Mouse (Mus musculus) ES-E14 (cell line): ENCODE measurements around the gene Med24. TPM values are rescaled to one million over a fixed set of nuclear protein-coding genes. Genes with fewer than 3 reads are reported as not detected.

Experiments used
- DNase-seq: peaks from one replicate; pipeline ENCODE4 v3.0.0-alpha.2; 2013; ENCODE audit warnings: low read depth, low spot score
- H3K27ac ChIP-seq: 2 replicates; pipeline ENCODE4 v1.5.1; 2012; ENCODE audit warnings: low read depth, mild to moderate bottlenecking, low read length, moderate library complexity, mixed read lengths; ENCODE audit not compliant: poor library complexity, insufficient read depth, severe bottlenecking
- H3K36me3 ChIP-seq: 2 replicates; pipeline ENCODE4 v1.6.1; 2012; ENCODE audit warnings: mild to moderate bottlenecking, low read length, moderate library complexity, mixed read lengths; ENCODE audit not compliant: control insufficient read depth, poor library complexity, insufficient read depth, severe bottlenecking
- H3K4me1 ChIP-seq, 2 experiments: fragments of 150-350 bp in 1 of 2; sonication (generic) in 1 of 2; 2 replicates each; pipeline ENCODE4 v1.6.1; 2012; ENCODE audit warnings: low read length in 2 of 2, mild to moderate bottlenecking in 1 of 2, mixed read lengths in 1 of 2; ENCODE audit not compliant: control insufficient read depth in 2 of 2, insufficient read depth in 2 of 2, poor library complexity in 1 of 2
- H3K4me3 ChIP-seq, 2 experiments: fragments of 150-350 bp in 1 of 2; sonication (generic) in 1 of 2; 2 replicates each; pipeline ENCODE4 v1.5.1; 2012; ENCODE audit warnings: low read length in 2 of 2, low read depth in 1 of 2, mild to moderate bottlenecking in 1 of 2, mixed read lengths in 1 of 2; ENCODE audit not compliant: insufficient read depth in 1 of 2, poor library complexity in 1 of 2, severe bottlenecking in 1 of 2
- H3K9ac ChIP-seq: 2 replicates; pipeline ENCODE4 v1.6.1; 2012; ENCODE audit warnings: low read depth, mild to moderate bottlenecking, low read length, mixed read lengths; ENCODE audit not compliant: poor library complexity, insufficient read depth, severe bottlenecking
- H3K9me3 ChIP-seq: fragments of 150-350 bp; sonication (generic); 2 replicates; pipeline ENCODE4 v1.6.1; 2012; ENCODE audit warnings: low read depth, mild to moderate bottlenecking, low read length; ENCODE audit not compliant: control insufficient read depth, insufficient read depth
- CHD2 ChIP-seq: IDR thresholded peaks from 2 replicates; pipeline ENCODE4 v1.6.1; 2014; ENCODE audit warnings: mild to moderate bottlenecking, low read depth, low read length, inconsistent platforms
- HCFC1 ChIP-seq: IDR thresholded peaks from 2 replicates; pipeline ENCODE4 v1.6.1; 2012; ENCODE audit warnings: low read length, inconsistent platforms, borderline replicate concordance; ENCODE audit not compliant: insufficient read depth
- MAFK ChIP-seq: IDR thresholded peaks from 2 replicates; pipeline ENCODE4 v1.6.1; 2014; ENCODE audit warnings: mild to moderate bottlenecking, low read depth, low read length, inconsistent platforms; ENCODE audit not compliant: insufficient read depth
- ZC3H11A ChIP-seq: IDR thresholded peaks from 2 replicates; pipeline ENCODE4 v1.6.1; 2012; ENCODE audit warnings: low read depth, mild to moderate bottlenecking, inconsistent platforms, low read length, borderline replicate concordance
- ZNF384 ChIP-seq: IDR thresholded peaks from 2 replicates; pipeline ENCODE4 v1.6.1; 2012; ENCODE audit warnings: low read depth, low read length, inconsistent platforms
- in situ Hi-C, 2 experiments: fragments of 600-800 bp; cut with MboI; formaldehyde crosslinking; loops; one replicate each; pipeline ENCODE4 v1.15.1; 2025; ENCODE audit warnings: low sequenced_read_pairs in 2 of 2, inconsistent platforms in 1 of 2; ENCODE audit not compliant: unreplicated experiment in 2 of 2
- total RNA-seq: library from RNA; depleted of rRNA; stranded (reverse); fragments of 300-350 nt; gene quantifications from 2 replicates; pipeline ENCODE4 v1.2.3, GENCODE M21; 2012; rRNA removed

The Med24 gene
- 53.5 and 75.7 TPM in 2 replicates for total RNA-seq

DNA sequence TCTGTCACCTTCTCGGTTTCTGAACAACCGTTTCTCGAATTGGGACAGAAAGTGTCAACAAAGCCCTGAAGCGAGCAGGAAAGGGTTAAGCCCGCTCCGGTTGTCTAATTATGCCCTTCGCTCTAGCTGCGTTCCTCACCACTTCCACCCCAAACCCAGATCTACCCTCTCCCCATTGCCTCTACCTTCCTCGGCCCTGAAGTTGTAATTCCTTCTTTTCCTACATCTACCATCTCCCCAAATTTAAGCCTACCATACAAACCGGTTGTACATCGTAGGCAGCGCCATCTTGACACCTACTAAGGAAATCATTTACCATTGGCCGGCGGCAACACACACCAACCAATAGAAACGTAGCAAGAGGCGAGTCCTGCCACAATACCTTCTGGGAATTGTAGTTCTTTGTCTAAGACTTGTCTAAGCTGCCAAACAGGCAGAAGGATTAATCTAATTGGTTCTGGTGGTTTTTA lies at the start of gene Med24:
Gene Med24, minus strand, starts transcription at position 317 of the 470 bp plus-strand sequence.
- H3K27ac ChIP-seq: no peak within 1 kb of the TSS
- H3K9me3 ChIP-seq: no peaks in the 10 kb centered on the region
- H3K9ac ChIP-seq: peak within 1 kb of the TSS; percentile 77
- no peaks in the 10 kb centered on the region for H3K4me1 ChIP-seq
- H3K4me3 ChIP-seq: peak within 1 kb of the TSS; percentile 78 to 89
- no peaks in the 10 kb centered on the region for H3K36me3 ChIP-seq
- DNase-seq: peak; percentile 83
- TF ChIP-seq ZNF384 (no peak), ZC3H11A (no peak), CHD2 (peak; percentile 96), MAFK (no peak), HCFC1 (peak; percentile 96)
- in situ Hi-C loops: no loop called here

DNA sequence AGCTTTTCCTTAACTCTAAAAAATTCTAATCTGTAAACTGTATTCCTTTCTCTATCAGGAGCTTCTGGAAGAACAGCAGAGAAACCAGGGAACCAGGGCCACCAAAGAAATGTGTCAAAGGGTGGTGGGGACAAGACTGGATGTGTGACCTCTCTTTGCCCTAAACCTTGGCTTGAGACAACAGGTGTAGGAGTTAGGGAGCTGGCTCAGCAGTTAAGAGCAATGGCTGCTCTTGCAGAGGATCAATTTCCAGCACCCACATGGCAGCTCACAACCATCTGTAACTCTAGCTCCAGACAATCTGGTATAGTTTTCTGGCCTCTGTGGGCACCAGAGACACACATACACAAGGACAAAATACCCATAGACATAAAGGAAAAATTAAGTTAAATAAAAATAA lies 48.7 kb upstream of the Med24 start:
- in situ Hi-C loops: no loop called here
- Histone ChIP-seq H3K9me3 (no peaks in the 10 kb centered on the region), H3K36me3 (no peaks in the 10 kb centered on the region), H3K4me1 (peaks cover 10 to 34% of the 10 kb centered on the region in 2 experiments; a peak in 3 of 4 replicates), H3K27ac (no peak overlapping the region), H3K9ac (no peak overlapping the region), H3K4me3 (no peak overlapping the region)
- DNase-seq: no peak
- TF ChIP-seq CHD2 (no peak), ZNF384 (no peak), ZC3H11A (no peak), MAFK (no peak), HCFC1 (no peak)

DNA sequence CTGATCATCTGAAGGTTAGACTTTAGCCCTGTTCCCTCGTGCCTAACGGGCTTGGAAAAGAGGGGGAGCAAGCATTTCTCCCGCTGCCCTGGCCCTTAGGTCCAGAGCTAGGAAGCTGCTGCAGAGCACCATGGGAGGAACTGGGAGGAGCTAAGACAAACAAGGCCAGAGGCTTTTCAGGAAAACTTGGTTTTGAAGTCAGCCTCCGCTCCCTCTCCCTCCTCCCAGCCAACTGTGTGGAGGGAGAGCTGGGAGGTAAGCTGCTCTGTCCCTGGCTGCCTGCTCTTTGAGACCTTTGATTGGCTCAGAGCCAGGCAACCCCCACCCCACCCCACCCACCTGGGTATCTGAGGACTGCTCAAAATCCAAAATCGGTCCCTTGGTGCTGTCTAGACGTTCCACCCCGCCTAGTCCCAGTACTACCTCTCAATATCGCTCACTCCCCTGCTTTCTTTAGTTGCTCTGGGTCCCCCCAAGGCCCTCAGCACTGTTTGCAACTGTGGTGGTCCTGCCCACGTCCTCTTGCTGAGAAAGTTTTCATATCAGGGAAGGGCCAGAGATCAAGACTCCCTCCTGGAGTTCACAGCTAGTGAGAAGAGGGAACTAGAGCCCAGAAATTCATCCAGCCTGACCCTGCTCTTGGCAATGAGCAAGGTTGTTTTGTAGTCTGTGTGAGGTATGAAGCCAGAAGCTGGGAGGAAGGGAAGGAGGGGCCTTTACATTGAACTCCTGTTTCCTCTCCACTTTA lies 47.8 kb upstream of the Med24 start:
- in situ Hi-C loops: no loop called here

GRCm38 (mm10) chr11:98776052-98776764 lies 47.0 kb upstream of the Med24 start:
- Histone ChIP-seq H3K4me3 (peak overlapping the region; percentile 24 to 41; a peak in 3 of 4 replicates), H3K4me1 (peaks cover 8 to 23% of the 10 kb centered on the region in 2 experiments; a peak in 3 of 4 replicates), H3K27ac (peak overlapping the region; percentile 9; the same call in 1 of the 2 replicates), H3K9me3 (no peaks in the 10 kb centered on the region), H3K36me3 (no peaks in the 10 kb centered on the region; the same call in 1 of the 2 replicates), H3K9ac (peak overlapping the region; percentile 63; the same call in 1 of the 2 replicates)
- TF ChIP-seq ZNF384 (no peak), CHD2 (no peak), MAFK (no peak), HCFC1 (no peak), ZC3H11A (no peak)
- no peak for DNase-seq
- in situ Hi-C loops: no loop called here

More for the DNA sequence above, 47.8 kb upstream of the Med24 start:
- peak overlapping the region; percentile 47; the same call in 1 of the 2 replicates for H3K27ac ChIP-seq
- H3K9ac ChIP-seq: peak overlapping the region; percentile 63; the same call in 1 of the 2 replicates
- peak overlapping the region in 1 of 2 experiments; percentile 41; a peak in 1 of 4 replicates for H3K4me3 ChIP-seq
- no peaks in the 10 kb centered on the region for H3K9me3 ChIP-seq
- peaks cover 8 to 30% of the 10 kb centered on the region in 2 experiments; a peak in 3 of 4 replicates for H3K4me1 ChIP-seq
- DNase-seq: no peak
- no peak for TF ChIP-seq CHD2
- TF ChIP-seq MAFK: no peak
- no peak for TF ChIP-seq ZNF384
- TF ChIP-seq ZC3H11A: no peak
- H3K36me3 ChIP-seq: no peaks in the 10 kb centered on the region
